Mouse (Mus musculus): ENCODE measurements at regions not wholly inside any gene's neighbourhood (a gene's known extent, or its start where the extent isn't known, plus 50 kb on each side); places are given as distances from the start of the nearest gene placed in this dataset.

DNA sequence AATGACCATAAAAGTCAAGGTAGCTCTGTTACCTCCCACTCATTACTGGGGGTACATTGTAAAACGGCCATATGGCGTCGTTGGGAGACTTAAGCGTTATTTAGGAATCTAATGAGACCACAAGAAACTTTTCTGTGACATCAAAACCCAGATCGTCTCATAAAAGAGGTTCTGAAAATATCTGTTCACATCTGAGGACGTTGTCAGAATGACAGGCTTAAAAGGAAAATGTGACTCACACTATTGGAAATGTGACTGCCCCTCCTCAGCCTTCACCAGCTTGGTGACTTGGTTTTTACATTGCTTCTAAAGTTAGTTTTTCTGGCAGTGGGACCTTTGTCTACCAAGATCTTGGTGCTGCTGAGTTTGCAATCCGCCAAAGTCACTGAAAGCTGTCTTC, 252.9 kb downstream of the Etnk1 start:
- no peak for TF ChIP-seq CTCF (IDR thresholded peaks at IDR 0.05)
- TF ChIP-seq POLR2A (IDR thresholded peaks at IDR 0.05; ENCODE audit: insufficient read depth, low read depth, low read length), result no peak
